Mouse (Mus musculus) embryonic facial prominence, embryonic 13.5 days (tissue): Measurements from ENCODE around the gene Gm10428. TPM values are rescaled to one million over a fixed set of nuclear protein-coding genes. Genes with fewer than 3 reads are reported as not detected.

Source experiments
- ATAC-seq: fragments of 200-750 bp; cut with Nextera tagmentation; 2 replicates; pipeline ENCODE4 v1.8.0; 2017; ENCODE audit warnings: low read depth; ENCODE audit not compliant: insufficient number of reproducible peaks, insufficient read depth, low FRiP score, low TSS enrichment
- H3K27ac ChIP-seq: fragments of 300-500 bp; sonication (generic); 2 replicates; pipeline ENCODE4 v1.5.1; 2015; ENCODE audit warnings: moderate library complexity, mild to moderate bottlenecking, inconsistent platforms
- H3K27me3 ChIP-seq: fragments of 300-500 bp; sonication (generic); 2 replicates; pipeline ENCODE4 v1.6.1; 2015; ENCODE audit warnings: mild to moderate bottlenecking, inconsistent platforms
- H3K36me3 ChIP-seq: fragments of 300-500 bp; sonication (generic); 2 replicates; pipeline ENCODE4 v1.6.1; 2015; ENCODE audit warnings: mild to moderate bottlenecking, inconsistent platforms
- H3K4me1 ChIP-seq: fragments of 300-500 bp; sonication (generic); 2 replicates; pipeline ENCODE4 v1.6.1; 2015; ENCODE audit warnings: inconsistent platforms
- H3K4me2 ChIP-seq: fragments of 300-500 bp; sonication (generic); 2 replicates; pipeline ENCODE4 v1.6.1; 2015; ENCODE audit warnings: moderate library complexity, mild to moderate bottlenecking, inconsistent platforms
- H3K4me3 ChIP-seq: fragments of 300-500 bp; sonication (generic); 2 replicates; pipeline ENCODE4 v1.5.1; 2015; ENCODE audit warnings: mild to moderate bottlenecking, inconsistent platforms
- H3K9ac ChIP-seq: fragments of 300-500 bp; sonication (generic); 2 replicates; pipeline ENCODE4 v1.6.1; 2015; ENCODE audit warnings: mild to moderate bottlenecking, inconsistent platforms
- H3K9me3 ChIP-seq: fragments of 300-500 bp; sonication (generic); 2 replicates; pipeline ENCODE4 v1.6.1; 2016; ENCODE audit warnings: inconsistent platforms
- whole genome bisulfite sequencing: fragments of 180-500 bp; shearing (Covaris S2); methylation state at CpG from one replicate; pipeline ENCODE4 v1.1.7; 2015; ENCODE audit warnings: mixed read lengths; 5-methylcytosine and 5-hydroxymethylcytosine counted together
- polyA plus RNA-seq: library from polyadenylated mRNA; unstranded; fragments of >200 nt; fragmentation: Nextera tagmentation; extraction: Ambion mirVana; gene quantifications from 2 replicates; pipeline ENCODE4 v1.2.1, GENCODE M21; 2015

The Gm10428 gene
- not detected in 2 replicates for polyA plus RNA-seq

DNA sequence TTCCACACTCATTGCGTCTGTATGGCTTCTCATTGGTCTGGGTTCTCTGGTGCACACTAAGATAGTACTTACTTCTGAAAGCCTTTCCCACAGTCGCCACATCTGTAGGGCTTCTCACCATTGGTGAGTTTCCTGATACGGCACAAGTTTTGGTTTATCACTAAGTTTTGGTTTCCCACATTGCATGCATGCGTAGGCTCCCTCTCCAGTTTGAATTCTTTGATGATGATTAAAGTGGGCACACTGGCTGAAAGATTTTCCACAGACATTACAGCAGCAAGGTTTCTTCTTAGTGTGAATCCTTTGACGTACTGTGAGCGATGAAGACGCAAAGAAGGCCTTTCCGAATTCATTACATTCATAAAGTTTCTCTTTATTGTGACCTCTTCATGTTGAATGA, at the start of gene Gm10428:
TSS of gene Gm10428 (plus strand) at position 321 of the 400 bp plus-strand sequence.
- H3K4me1 ChIP-seq, result peaks cover 6% of the 10 kb centered on the region
- H3K36me3 ChIP-seq, result no peaks in the 10 kb centered on the region
- peaks cover 22% of the 10 kb centered on the region for H3K27me3 ChIP-seq
- no peak within 1 kb of the TSS for H3K4me3 ChIP-seq
- ATAC-seq, result no peak
- H3K9ac ChIP-seq, result no peak within 1 kb of the TSS
- H3K27ac ChIP-seq, result no peak within 1 kb of the TSS
- H3K4me2 ChIP-seq, result no peak within 1 kb of the TSS
- H3K9me3 ChIP-seq, result no peaks in the 10 kb centered on the region
- 81% methylated on average over 8 of the region's 8 CpGs for WGBS

DNA sequence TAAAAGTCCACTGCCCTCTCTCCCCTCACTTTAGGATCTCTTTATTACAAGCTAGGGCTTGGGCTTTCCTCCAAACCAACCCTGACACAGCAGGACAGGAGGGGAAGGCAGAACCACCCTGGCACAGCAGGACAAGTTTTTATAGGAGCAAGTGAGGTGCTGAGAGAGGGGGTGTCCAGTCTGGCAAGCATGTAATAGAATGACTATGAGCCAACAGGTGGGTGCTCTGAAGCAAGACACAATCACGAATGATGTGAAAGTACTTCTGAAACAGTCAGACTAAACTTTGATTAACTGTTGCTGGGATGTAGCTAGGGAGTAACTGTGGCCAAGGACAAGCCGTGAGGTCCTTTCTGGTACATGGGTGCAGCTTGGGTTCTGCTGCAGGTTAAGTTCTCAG, 46.8 kb upstream of the Gm10428 start:
- ATAC-seq, result no peak
- no peak overlapping the region for H3K27ac ChIP-seq
- H3K4me3 ChIP-seq, result no peak overlapping the region
- peaks cover 5% of the 10 kb centered on the region for H3K36me3 ChIP-seq
- H3K4me2 ChIP-seq, result no peak overlapping the region
- H3K4me1 ChIP-seq, result no peaks in the 10 kb centered on the region
- WGBS, result 92% methylated on average over 2 of the region's 2 CpGs
- no peaks in the 10 kb centered on the region for H3K27me3 ChIP-seq
- no peak overlapping the region for H3K9ac ChIP-seq
- no peaks in the 10 kb centered on the region for H3K9me3 ChIP-seq

DNA sequence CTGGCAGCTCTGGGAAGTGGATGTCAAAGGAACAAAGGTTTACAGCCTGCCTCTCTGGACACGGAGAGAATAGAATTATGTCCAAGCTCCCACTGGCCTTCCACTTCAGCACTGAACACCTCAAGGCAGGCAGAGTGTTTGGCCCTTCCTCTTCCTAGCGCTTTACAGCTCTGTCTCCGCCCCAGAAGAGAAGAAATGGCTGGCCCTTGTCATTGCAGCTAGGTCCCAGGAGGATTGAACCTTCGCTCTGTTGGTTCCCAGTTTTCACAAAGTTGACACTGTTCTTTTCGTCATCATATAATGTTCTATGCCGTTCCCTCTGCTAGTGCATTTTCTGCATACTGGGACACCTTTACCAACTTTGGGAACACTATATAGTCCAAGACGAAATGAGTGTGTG, 44.6 kb upstream of the Gm10428 start:
- no peak overlapping the region for H3K9ac ChIP-seq
- H3K9me3 ChIP-seq, result no peaks in the 10 kb centered on the region
- peaks cover 21% of the 10 kb centered on the region for H3K36me3 ChIP-seq
- no peak overlapping the region for H3K4me3 ChIP-seq
- H3K27ac ChIP-seq, result no peak overlapping the region
- no peaks in the 10 kb centered on the region for H3K4me1 ChIP-seq
- no peak overlapping the region for H3K4me2 ChIP-seq
- ATAC-seq, result no peak
- no peaks in the 10 kb centered on the region for H3K27me3 ChIP-seq
- WGBS, result 84% methylated on average over 7 of the region's 7 CpGs

GRCm38 (mm10) chr11:62710657-62711056, 42.2 kb upstream of the Gm10428 start:
- no peak overlapping the region for H3K4me3 ChIP-seq
- H3K9ac ChIP-seq, result no peak overlapping the region
- no peaks in the 10 kb centered on the region for H3K4me1 ChIP-seq
- no peaks in the 10 kb centered on the region for H3K9me3 ChIP-seq
- WGBS, result 93% methylated on average over 5 of the region's 5 CpGs
- no peak overlapping the region for H3K27ac ChIP-seq
- no peaks in the 10 kb centered on the region for H3K27me3 ChIP-seq
- ATAC-seq, result no peak
- H3K36me3 ChIP-seq, result peaks cover 40% of the 10 kb centered on the region
- H3K4me2 ChIP-seq, result no peak overlapping the region

- Histone ChIP-seq H3K36me3 (peaks cover 50% of the 10 kb centered on the region), H3K4me1 (peaks cover 12% of the 10 kb centered on the region), H3K4me2 (no peak overlapping the region), H3K27ac (no peak overlapping the region), H3K4me3 (no peak overlapping the region), H3K27me3 (no peaks in the 10 kb centered on the region), H3K9ac (no peak overlapping the region), H3K9me3 (no peaks in the 10 kb centered on the region)
- no peak for ATAC-seq
- 89% methylated on average over 8 of the region's 8 CpGs for WGBS
These were observed 24.6 kb upstream of the Gm10428 start for GRCm38 (mm10) chr11:62728276-62728675.

GRCm38 (mm10) chr11:62731311-62732021, 21.4 kb upstream of the Gm10428 start, which contains the start of gene Zfp287:
Gene Zfp287 (minus strand): TSS chr11:62731905.
- Histone ChIP-seq H3K4me1 (peaks cover 12% of the 10 kb centered on the region), H3K9me3 (no peaks in the 10 kb centered on the region), H3K4me3 (peak within 1 kb of the TSS; percentile 85), H3K27ac (peak within 1 kb of the TSS; percentile 84), H3K36me3 (peaks cover 22% of the 10 kb centered on the region), H3K9ac (peak within 1 kb of the TSS; percentile 84), H3K27me3 (no peaks in the 10 kb centered on the region), H3K4me2 (peak within 1 kb of the TSS; percentile 79)
- ATAC-seq, result peak; percentile 93
- WGBS, result under 1% methylated on average over 48 of the region's 48 CpGs

- Histone ChIP-seq H3K27me3 (no peaks in the 10 kb centered on the region), H3K9me3 (no peaks in the 10 kb centered on the region), H3K36me3 (peaks cover 22% of the 10 kb centered on the region), H3K27ac (no peak overlapping the region), H3K9ac (no peak overlapping the region), H3K4me1 (peaks cover 12% of the 10 kb centered on the region), H3K4me2 (peak overlapping the region; percentile 79), H3K4me3 (peak overlapping the region; percentile 85)
- no peak for ATAC-seq
- WGBS, result 11% methylated on average over 5 of the region's 5 CpGs
These were observed 20.9 kb upstream of the Gm10428 start for GRCm38 (mm10) chr11:62732022-62732387.

DNA sequence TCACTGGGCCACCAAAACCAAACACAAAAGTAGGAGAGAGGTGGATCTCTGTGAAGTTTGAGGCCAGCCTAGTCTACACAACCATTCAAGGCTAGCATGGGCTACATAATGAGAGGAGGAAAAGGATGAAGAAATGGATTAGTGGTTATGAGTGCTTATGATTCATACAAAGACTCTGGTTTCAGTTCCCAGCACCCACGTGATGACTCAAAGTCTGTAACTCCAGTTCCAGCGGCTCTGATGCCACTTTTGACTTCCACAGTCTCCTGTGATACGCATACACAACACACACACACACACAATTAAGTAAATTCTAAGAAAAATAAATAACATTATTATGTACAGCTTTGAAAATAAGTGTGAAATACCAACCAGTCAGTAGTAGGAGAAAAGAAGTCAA, 20.2 kb upstream of the Gm10428 start:
- Histone ChIP-seq H3K27ac (no peak overlapping the region), H3K9ac (no peak overlapping the region), H3K4me1 (peaks cover 12% of the 10 kb centered on the region), H3K9me3 (no peaks in the 10 kb centered on the region), H3K4me3 (no peak overlapping the region), H3K36me3 (peaks cover 15% of the 10 kb centered on the region), H3K4me2 (no peak overlapping the region), H3K27me3 (no peaks in the 10 kb centered on the region)
- ATAC-seq, result no peak
- 80% methylated on average over 3 of the region's 3 CpGs for WGBS

DNA sequence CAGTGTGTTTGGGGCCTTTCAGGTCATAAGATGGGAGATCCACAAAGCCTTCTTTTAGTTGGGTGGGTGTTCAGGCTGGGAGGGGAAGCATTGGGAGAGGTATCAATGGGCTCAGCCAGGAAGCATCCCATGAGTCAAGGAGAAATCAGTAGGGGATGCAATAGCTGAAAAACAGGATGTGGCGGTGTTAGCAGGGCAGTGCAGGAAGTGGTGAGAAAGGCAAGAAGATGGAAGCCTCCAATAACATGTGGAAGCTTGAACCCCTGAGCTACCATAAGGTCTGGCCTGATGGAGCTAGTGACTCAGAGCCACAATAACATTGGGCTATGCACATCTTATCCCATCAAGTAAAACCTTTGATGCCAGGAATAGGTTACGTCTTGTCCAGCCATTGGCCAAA, 11.7 kb upstream of the Gm10428 start:
- no peak for ATAC-seq
- no peak overlapping the region for H3K4me2 ChIP-seq
- H3K9me3 ChIP-seq, result no peaks in the 10 kb centered on the region
- WGBS, result 86% methylated on average over 2 of the region's 2 CpGs
- H3K27ac ChIP-seq, result no peak overlapping the region
- H3K4me1 ChIP-seq, result peaks cover 13% of the 10 kb centered on the region
- H3K4me3 ChIP-seq, result no peak overlapping the region
- H3K27me3 ChIP-seq, result peaks cover 8% of the 10 kb centered on the region
- H3K9ac ChIP-seq, result no peak overlapping the region
- H3K36me3 ChIP-seq, result no peaks in the 10 kb centered on the region

GRCm38 (mm10) chr11:62742261-62742957, 10.5 kb upstream of the Gm10428 start:
- H3K27ac ChIP-seq, result peak overlapping the region; percentile 66; the same call in 1 of the 2 replicates
- ATAC-seq, result no peak
- no peak overlapping the region for H3K9ac ChIP-seq
- WGBS, result 27% methylated on average over 10 of the region's 10 CpGs
- peak overlapping the region; percentile 9; the same call in 1 of the 2 replicates for H3K4me2 ChIP-seq
- H3K4me1 ChIP-seq, result peaks cover 18% of the 10 kb centered on the region
- no peaks in the 10 kb centered on the region for H3K9me3 ChIP-seq
- peaks cover 21% of the 10 kb centered on the region for H3K27me3 ChIP-seq
- H3K36me3 ChIP-seq, result no peaks in the 10 kb centered on the region
- H3K4me3 ChIP-seq, result no peak overlapping the region

DNA sequence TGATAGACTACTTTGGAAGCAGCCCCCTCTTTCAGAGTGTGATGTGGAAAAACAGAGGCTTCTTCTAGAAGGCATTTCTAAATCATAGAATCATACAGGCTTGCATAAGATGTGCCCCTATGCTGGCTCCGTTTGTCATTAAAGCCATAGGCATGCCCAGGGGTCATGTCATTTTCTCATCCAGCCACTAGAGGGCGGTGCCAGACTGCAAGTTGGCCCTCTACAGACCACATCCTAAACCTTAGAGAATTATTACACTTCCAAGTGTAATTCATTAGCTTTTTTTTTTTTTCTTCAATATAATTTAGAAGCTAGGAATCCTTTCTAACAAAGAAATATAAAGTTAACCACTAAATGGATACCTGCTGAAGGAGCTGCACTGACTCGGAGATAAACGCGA, 8.8 kb upstream of the Gm10428 start:
- Histone ChIP-seq H3K9me3 (no peaks in the 10 kb centered on the region), H3K4me3 (no peak overlapping the region), H3K27ac (no peak overlapping the region), H3K4me2 (no peak overlapping the region), H3K4me1 (peaks cover 18% of the 10 kb centered on the region), H3K9ac (no peak overlapping the region), H3K36me3 (no peaks in the 10 kb centered on the region), H3K27me3 (peaks cover 33% of the 10 kb centered on the region)
- 46% methylated on average over 5 of the region's 5 CpGs for WGBS
- no peak for ATAC-seq

DNA sequence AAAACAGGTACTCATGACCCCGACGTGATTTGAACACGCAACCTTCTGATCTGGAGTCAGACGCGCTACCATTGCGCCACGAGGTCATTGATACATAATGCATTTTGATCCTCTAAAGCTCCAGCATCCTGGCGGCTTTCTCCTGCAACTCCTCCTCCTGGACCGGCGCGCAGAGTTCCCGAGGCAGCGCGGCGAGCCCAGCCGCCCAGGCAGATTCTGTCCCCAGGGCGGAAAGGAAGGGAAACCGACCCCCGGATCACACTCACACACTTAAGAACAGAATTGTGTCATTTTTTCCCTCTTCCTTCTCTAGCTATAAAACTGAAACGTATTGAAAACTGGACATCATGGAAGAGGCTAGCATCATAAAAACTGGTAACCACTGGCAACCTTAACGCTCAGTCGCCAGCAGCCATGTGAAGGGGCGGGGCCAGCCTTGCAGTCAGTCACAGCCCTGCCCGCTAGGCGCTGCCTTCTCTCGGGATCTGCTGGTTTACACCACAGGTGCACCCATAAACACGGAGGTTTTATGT, 6.8 kb upstream of the Gm10428 start:
- Histone ChIP-seq H3K27me3 (peaks cover 33% of the 10 kb centered on the region), H3K9me3 (no peaks in the 10 kb centered on the region), H3K27ac (no peak overlapping the region), H3K4me1 (peaks cover 18% of the 10 kb centered on the region), H3K9ac (0 out of 2 replicates have a peak overlapping the region, but pooled peaks have one; percentile 40), H3K4me3 (peak overlapping the region; percentile 36), H3K36me3 (no peaks in the 10 kb centered on the region), H3K4me2 (peak overlapping the region; percentile 64)
- WGBS, result 2% methylated on average over 27 of the region's 27 CpGs
- ATAC-seq, result no peak
